Mouse (Mus musculus) liver, adult (tissue): ENCODE measurements around the gene Fh1.

Experiments
- GATA4 ChIP-seq: IDR thresholded peaks from 2 replicates; pipeline ENCODE4 v1.6.1; 2014; ENCODE audit warnings: mild to moderate bottlenecking, low read length; ENCODE audit not compliant: insufficient replicate concordance

Fh1 gene

GRCm38 (mm10) chr1:175631721-175632221 lies 6.3 kb upstream of the Fh1 start:
- TF ChIP-seq GATA4 = peak; percentile 81

GRCm38 (mm10) chr1:175631080-175631479 lies 5.6 kb upstream of the Fh1 start:
- no peak for TF ChIP-seq GATA4

GRCm38 (mm10) chr1:175630345-175630744 lies 4.9 kb upstream of the Fh1 start:
- peak; percentile 83; the same call in 1 of the 2 replicates for TF ChIP-seq GATA4

DNA sequence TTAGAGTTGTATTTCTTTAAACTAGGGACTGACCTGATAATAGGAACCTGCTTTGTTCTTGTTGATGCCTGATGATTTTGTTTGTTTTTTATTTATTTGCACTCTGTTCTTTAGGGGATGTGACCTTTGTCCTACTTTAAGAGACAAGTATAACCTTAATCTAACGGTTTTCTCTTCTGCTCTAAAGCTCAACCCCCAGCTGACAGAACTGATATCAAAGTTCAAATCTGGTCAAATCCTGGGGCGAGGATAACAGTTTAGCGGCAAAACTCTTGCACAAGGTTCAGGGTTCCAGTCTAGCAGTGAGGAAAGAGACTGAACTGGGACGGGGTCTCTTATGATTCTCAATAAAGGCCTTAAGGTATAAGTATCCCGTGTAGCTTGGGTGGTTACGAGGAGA lies 3.8 kb upstream of the Fh1 start:
- peak; percentile 70; the same call in 1 of the 2 replicates for TF ChIP-seq GATA4

- no peak for TF ChIP-seq GATA4
These were observed 706 bp upstream of the Fh1 start for GRCm38 (mm10) chr1:175625990-175626692.

- TF ChIP-seq GATA4 = no peak
These were observed 1.8 kb downstream of the Fh1 start for GRCm38 (mm10) chr1:175623656-175624055.

- no peak for TF ChIP-seq GATA4
These were observed 5.5 kb downstream of the Fh1 start, which contains the start of gene Kmo for GRCm38 (mm10) chr1:175619814-175620431. TSS of gene Kmo (plus strand) at chr1:175620381.

DNA sequence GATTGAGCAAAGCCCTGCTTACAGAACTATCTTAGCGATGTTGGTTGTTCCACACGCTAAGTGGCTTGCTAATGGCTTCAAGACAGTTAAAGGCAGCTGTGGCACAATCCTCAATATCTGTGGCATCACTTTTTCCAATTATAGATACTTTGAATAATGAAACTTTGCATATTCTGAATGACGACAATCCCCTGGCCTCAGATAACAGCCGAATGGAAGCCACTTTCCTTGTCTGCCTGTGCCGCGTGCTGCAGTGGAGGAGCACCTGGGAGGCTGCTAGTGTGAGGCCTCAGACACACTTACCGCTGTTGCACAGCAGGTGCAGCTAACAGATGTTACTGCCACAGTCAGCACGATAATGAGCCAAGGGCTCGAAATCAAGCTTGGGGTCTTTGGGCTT lies 10.4 kb downstream of the Fh1 start:
- TF ChIP-seq GATA4 = no peak

GRCm38 (mm10) chr1:175608708-175609107 lies 16.7 kb downstream of the Fh1 start:
- TF ChIP-seq GATA4 = no peak

DNA sequence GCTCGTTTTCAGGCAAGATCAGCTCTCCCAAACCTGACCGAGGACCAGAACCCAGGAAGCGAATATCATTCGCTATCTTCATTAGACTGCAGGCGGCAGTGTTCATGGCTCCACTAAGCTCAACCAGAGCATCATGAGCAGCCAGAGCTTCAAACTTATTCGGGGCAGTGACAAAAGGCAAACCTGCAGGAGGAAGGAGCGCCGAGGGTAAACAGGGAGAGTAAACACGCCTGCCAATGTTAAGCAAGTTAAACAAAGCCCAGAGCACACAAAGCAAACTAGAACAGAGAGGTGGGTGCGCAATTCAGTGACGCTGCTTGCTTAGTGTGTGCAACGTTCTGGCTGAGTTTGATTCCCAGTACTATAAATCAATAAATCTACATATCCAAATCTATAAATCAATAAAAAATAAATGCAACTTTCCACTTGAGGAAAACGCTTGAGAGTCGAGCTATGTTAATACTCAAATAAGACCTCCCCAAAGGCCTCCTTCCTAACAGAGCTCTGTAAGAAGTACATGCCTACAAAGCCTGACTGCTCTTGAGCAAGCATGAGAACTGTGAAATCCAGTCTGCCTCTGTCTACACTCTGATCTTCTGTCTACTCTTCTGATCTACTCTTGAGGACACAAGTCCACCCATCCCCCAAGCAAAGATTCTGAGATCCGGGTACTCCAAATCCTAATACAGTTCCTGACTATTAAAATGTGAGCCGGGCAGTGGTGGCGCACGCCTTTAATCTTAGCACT lies 17.4 kb downstream of the Fh1 start:
- TF ChIP-seq GATA4 = no peak

DNA sequence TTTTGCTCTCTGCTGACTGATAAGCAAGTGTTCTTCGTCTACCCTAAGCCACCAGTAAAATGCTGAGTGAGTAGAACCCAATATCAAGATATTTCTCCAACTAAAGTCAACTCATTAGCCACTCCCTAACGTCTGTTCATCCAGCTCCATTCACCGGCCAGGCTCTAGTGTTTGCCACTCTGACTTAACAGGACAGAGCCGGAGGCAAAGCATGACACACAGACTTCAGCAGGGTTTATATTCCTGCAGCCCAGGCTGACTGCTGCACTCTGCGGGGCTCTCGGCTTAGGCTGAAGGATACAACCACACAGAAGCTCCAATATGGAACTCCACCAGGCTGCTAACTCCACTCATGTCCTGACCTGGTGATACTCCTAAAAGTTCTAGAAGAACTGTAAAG lies 18.1 kb downstream of the Fh1 start:
- no peak for TF ChIP-seq GATA4

DNA sequence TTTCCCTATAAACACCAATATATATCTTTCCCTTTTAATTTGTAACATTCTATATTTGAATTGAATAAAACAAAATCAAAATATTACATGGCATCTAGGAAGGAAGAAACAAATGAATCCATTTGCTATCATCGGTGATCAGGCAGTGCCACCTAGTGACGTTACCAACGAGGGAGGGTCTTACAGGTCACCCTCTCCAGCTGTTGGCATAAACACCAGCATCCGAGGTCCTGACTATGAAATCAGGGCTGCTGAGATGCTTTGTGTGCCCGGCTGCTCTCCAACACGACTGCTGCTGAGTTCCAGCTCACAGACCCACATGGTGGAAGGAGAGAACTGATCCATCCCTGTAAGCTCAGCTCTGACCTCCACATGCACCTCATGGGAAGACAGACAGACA lies 22.0 kb downstream of the Fh1 start:
- no peak for TF ChIP-seq GATA4

DNA sequence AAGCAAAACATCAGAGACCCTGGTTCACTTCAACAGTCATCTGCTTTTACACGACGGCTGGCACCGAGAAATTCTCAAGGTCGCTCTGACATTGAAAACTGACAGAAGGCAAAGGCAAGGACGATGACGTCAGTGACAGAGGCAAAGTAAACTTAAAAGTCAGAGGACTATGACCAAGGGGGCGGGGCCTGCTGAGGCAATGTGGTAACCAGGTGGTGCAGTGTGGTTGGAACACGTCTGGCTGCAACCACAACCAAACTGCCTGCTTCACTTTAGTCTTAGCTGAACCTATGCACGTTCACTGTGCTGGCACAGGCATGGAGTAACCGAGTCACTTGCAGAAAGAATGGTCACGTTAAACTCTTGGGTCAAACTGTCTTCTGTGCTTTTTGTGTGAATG lies 23.2 kb downstream of the Fh1 start:
- no peak for TF ChIP-seq GATA4

GRCm38 (mm10) chr1:175592832-175593231 lies 32.6 kb downstream of the Fh1 start:
- no peak for TF ChIP-seq GATA4

DNA sequence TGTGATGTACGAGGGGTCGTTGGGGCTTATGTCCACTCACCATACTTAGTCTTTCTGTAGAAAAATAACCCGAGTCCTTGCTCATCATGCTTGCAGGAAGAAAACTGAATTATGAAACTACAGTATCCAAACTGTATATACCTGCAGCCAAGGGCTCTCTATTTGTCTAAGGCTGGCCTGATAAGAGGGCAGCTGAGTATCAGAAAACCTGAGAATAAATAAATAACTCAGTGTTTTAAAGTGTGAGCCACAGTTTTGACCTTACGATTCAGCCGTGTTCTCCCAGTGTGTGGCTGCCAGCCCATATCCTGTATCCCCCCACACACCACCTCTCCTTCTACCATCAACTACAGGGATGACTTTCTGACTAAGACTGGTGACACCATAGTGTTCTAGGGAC lies 38.8 kb downstream of the Fh1 start:
- TF ChIP-seq GATA4 = no peak

- TF ChIP-seq GATA4 = no peak
These were observed 40.2 kb downstream of the Fh1 start for GRCm38 (mm10) chr1:175585267-175585666.
